ENCODE assay signal across 18 mouse cellular contexts in genomic region chr4:32899051-32899450, GRCm38 (mm10).
"Had no signal": no experiment of that assay in that cellular context is flagged by ENCODE, and none has a peak within 500 bp of the region (broad histone marks: within the 10 kb centered on the region; RNA-seq: fewer than 3 reads in every experiment).

No protein-coding gene starts in this region.

- H3K9me3 ChIP-seq: liver, embryonic 13.5 days had no signal

- H3K4me3 ChIP-seq: kidney, embryonic 15.5 days; left cerebral cortex, adult 2 months; liver, embryonic 13.5 days; midbrain, embryonic 12.5 days; midbrain, embryonic 15.5 days had no signal

- H3K9ac ChIP-seq: kidney, embryonic 15.5 days; liver, embryonic 13.5 days; lung, embryonic 14.5 days; midbrain, embryonic 12.5 days; midbrain, embryonic 15.5 days had no signal

- DNase-seq: kidney, postnatal 10 days; kidney, postnatal 36 days; layer of hippocampus, postnatal 36 days; liver, embryonic 13.5 days; lung, embryonic 14.5 days; right cerebral cortex, adult 18-20 months; right cerebral cortex, postnatal 14 days; right cerebral cortex, postnatal 4 days; thymus, adult 2 months; thymus, postnatal 14 days; thymus, postnatal 4 days had no signal

- H3K27me3 ChIP-seq: kidney, embryonic 15.5 days; liver, embryonic 13.5 days; midbrain, embryonic 12.5 days; midbrain, embryonic 15.5 days had no signal

- ATAC-seq: lung, postnatal 0 days; midbrain, embryonic 15.5 days had no signal

- H3K36me3 ChIP-seq: kidney, embryonic 15.5 days; liver, embryonic 13.5 days; midbrain, embryonic 15.5 days had no signal

- H3K4me2 ChIP-seq: kidney, embryonic 15.5 days; liver, embryonic 13.5 days; lung, embryonic 14.5 days; midbrain, embryonic 12.5 days; midbrain, embryonic 15.5 days had no signal

- H3K27ac ChIP-seq: kidney, embryonic 15.5 days; left cerebral cortex, adult 2 months; liver, embryonic 13.5 days; macrophage; midbrain, embryonic 12.5 days; midbrain, embryonic 15.5 days; stomach, postnatal 0 days had no signal

- H3K4me1 ChIP-seq: kidney, embryonic 15.5 days; liver, embryonic 13.5 days; midbrain, embryonic 15.5 days had no signal
